Mouse (Mus musculus): ENCODE results near the gene Rhbdf2.

The Rhbdf2 gene

DNA sequence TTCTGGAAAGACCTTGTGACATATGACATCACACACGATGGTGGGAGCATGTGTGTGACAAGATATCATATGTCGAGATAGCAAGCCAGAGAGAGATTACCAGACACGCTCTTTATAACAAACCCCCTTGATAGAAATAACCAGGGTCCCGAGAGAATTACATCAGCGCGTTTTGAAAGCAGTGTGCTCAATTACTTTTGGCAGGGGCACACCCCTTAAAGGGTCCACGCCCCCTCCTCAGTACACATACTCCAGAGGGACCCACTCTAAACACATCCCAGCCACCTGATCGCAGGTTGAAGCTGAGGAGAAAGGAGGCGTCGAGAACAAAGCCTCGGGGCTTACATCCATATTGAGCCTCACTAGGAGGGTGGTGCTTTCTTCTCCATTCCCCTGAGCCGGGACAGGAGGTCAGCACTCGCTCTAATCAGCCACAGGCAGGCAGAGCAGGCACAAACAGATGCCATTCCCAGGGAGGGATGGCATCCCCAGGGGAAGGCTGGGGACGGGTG lies 37.7 kb downstream of the Rhbdf2 start:
- no peak for DNase-seq (ENCODE audit: low spot score)

DNA sequence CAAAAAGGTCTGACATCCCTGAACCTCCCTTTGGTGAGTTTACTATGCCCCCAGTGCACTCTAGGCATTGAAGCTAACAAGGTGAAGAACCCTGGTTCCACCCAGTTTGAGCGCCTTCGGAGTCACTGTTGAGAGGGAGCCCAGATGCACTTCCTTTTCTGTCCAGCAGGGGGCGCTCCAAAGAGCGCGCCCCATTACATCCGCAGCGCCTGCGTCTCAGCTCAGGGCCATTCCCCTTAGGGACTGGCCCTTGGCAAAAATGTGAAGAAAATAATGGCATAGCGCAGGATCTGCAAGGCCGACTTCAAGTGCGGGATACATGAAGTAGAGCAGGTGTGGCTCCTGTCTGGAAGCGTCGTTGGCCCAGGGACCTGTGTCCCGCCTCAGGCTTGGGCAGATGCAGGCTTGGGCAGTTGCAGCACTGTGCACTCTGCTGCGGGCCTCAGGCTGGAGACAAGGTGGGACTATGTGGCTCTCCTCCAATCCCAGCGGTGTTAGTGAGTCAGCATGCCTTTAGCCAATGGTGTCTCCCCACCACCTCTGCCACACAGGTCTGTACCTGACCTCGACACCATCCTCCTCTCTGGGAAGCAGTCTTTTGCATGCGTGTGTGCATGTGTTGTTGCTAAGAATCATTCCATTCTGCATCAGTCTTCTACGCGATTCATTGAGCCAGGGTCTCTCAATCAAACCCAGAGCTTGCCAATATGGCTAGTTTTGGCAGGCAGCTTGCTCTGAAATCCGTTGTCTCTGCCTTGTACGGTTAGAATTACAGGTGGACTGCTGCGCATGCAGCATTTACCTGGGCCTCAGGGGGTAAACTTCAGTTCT lies 39.8 kb downstream of the Rhbdf2 start:
- DNase-seq (ENCODE audit: low spot score): peak; percentile 48

DNA sequence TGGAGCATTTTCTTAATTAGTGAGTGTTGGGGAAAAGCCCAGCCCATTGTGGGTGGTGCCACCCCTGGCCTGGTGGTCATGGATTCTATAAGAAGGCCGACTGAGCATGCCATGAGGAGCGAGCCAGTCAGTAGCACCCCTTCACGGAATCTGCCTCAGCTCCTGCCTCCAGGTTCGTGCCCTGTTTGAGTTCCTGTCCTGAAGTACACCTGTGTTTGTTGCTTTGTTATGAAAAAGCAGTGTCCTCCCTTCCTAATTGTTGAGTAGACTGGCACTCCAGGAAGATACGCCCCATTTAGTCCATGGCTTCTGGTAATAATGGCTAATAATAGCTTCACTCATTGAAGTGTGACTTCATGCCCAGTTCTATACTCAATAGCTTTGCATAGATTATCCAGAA lies 40.5 kb downstream of the Rhbdf2 start, which contains the start of gene Aanat:
Gene Aanat (plus strand): TSS at position 123 of the 400 bp plus-strand sequence.
- no peak for DNase-seq (ENCODE audit: low spot score)

DNA sequence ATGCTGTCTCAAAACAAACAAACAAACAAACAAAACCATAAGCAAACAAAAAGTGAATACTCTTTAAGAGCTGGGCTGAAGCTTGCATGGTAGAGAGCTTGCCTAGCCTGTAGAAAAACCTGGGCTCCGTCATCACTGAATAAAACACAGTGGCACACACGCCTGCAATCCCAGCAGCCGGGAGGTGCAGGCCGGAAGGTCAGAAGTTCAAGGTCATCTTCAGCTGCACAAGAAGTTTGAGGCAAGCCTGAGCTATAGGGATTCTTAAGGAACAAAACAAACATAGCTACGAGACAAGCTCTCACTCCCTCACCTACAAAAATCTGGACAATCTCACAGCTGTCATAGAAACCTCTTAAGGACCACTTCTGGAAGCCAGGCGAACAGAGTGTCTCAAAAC lies 41.1 kb downstream of the Rhbdf2 start:
- DNase-seq (ENCODE audit: low spot score): no peak

DNA sequence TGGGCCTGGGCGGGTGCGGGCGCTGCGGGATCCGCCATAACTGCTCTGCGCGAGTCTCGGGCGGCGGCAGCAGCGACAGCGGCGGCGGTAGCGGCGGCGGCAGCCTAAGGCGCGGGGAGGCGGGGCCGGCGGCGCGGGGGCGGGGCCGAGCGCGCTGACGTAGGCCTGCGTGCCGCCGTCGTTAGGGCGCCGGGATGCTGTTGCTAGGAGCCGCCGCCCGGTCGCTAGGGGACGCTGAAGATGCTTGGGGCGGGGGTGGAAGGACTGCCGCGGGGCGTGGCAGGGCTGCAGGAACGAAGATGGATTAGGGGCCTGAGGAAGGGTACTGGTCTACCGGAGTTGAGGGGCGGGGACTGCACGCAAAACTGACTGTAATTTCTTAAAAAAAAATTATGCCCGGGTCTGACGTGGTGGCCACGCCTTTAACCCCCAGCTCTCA lies 45.4 kb downstream of the Rhbdf2 start, which contains the start of gene Ube2o:
Gene Ube2o (minus strand): TSS at position 72 of the 439 bp plus-strand sequence.
- peak; percentile 84 for DNase-seq (ENCODE audit: low spot score)

GRCm38 (mm10) chr11:116580711-116581375 lies 46.0 kb downstream of the Rhbdf2 start:
- DNase-seq (ENCODE audit: low spot score): peak; percentile 43

DNA sequence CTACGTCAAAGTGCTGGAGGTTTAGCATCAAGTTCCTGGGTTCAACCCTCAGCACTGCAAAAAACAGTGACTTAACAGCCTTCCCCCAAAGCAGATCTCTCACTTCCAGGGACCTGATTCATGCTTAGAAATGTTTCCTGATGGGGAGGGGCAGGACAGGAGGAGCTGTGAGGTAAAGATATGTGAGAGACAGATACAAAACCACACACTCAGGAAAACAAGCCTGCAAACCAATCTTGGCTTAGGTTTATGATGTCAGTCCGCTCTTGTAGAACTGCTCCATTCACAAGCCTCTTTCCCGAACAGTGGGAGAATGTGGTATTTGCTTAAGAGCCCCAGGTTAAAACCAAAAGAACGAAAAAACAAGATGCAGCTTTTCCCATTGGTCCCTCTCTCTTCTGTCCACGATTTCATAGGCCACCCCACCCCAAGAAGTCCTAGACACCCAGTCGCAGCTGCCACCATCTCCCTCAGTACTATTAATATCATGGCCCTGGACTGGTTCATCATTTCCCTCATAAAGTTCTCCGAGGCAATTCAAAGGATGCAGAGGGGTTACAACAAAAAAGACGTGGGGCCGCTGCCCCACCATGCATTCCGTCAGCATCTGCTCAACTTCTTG lies 46.7 kb downstream of the Rhbdf2 start:
- DNase-seq (ENCODE audit: low spot score): no peak

GRCm38 (mm10) chr11:116579280-116579679 lies 47.5 kb downstream of the Rhbdf2 start:
- DNase-seq (ENCODE audit: low spot score): peak; percentile 83

- no peak for DNase-seq (ENCODE audit: low spot score)
These were observed 51.4 kb downstream of the Rhbdf2 start for GRCm38 (mm10) chr11:116575396-116575795.

- DNase-seq (ENCODE audit: low spot score): no peak
These were observed 51.8 kb downstream of the Rhbdf2 start for GRCm38 (mm10) chr11:116574982-116575381.

DNA sequence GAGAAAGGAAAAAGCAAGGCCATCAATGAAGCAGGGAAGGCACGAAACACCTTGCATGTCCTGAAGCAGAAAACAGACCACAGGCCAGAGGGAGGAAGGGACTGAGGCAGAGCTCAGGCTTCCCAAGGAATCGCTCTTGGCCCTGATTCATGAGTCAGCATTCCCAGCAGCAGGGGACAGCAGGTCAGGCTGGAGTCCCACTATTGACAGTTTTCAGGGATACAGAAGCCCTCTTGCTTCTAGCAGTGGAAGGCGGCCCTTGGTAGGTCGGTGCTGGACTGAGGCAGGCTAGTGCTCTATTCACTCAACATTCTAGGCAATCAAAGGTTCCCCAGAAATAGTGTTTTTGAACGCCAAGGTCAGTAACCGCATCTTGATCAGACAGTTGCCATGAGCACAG lies 52.3 kb downstream of the Rhbdf2 start:
- peak; percentile 39 for DNase-seq (ENCODE audit: low spot score)

DNA sequence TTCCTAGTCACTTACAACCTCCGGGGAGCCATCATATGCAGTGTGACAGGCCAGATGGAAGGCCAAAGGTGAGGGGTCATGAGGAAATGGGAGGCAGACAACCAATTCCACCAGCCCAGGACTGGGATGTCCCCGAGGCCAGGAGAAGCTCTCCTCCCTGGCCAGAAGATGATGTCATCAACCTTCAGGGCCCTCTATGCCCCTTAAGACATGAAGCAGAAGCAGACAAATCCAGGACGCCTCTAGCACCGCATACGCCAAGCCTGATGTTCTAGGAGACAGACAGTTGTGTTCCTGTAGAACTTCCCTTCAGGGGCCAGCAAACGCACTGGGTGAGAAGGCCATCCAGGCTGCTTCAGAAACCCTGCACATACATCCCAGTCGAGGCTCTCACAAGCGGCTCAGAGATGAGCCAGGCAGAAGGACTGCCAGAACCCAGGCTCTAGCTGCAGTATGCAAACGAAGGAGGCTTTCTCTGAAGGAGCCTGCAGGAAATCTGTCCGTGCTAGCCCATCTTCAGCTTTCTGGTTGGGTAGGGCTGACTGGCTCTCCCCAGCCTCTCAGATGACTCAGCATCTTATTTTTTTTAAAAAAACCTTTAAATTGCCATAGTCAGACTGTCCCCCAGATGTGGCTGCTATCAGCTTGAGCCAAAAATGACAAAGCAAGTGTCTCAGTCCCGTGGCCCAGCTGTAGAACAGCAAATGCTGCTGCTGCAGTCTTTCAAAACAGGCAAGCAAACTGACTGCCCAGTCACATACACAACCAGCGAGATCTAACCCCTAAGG lies 53.9 kb downstream of the Rhbdf2 start:
- DNase-seq (ENCODE audit: low spot score): peak; percentile 51

GRCm38 (mm10) chr11:116571767-116572679 lies 54.8 kb downstream of the Rhbdf2 start:
- DNase-seq (ENCODE audit: low spot score): peak; percentile 36

GRCm38 (mm10) chr11:116570821-116571220 lies 56.0 kb downstream of the Rhbdf2 start:
- no peak for DNase-seq (ENCODE audit: low spot score)

- no peak for DNase-seq (ENCODE audit: low spot score)
These were observed 59.3 kb downstream of the Rhbdf2 start for GRCm38 (mm10) chr11:116567531-116567930.

DNA sequence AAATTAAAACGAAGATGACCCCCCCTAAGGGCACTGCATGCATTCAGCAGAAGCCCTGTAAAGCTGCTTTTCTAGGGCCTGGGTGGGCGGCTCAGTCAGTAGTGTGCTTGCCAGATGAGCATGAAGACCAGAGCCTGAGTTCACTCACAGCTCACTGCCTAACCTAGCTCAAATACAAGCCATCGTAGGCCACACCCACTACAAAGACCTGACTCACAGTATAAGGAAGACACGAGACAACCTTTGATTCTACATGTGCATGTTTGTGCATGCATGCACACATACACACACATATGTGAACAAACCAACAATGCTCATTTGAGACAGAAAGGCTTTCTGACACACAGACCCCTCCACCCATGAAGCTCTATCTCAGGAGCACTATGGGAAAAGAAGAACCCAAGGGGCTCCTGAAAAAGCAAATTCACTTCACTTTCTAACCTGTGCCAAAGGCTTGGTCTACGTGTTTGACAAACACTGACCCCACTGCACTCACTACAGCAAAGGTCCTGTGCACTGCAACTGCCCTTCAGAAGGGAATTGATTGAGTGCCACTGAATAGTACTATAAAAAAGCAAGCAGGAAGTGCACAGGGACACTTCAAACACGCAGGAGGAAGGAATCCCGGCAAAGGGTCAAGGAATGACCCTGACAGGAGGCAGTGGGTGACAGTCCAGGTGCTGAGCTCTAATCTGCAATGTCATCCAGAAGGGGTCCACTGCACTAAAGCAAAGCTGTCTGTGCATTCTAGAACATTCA lies 61.4 kb downstream of the Rhbdf2 start:
- DNase-seq (ENCODE audit: low spot score): no peak

GRCm38 (mm10) chr11:116556308-116556707 lies 70.5 kb downstream of the Rhbdf2 start:
- DNase-seq (ENCODE audit: low spot score): no peak

- no peak for DNase-seq (ENCODE audit: low spot score)
These were observed 71.2 kb downstream of the Rhbdf2 start for GRCm38 (mm10) chr11:116555572-116555971.

GRCm38 (mm10) chr11:116554171-116554878 lies 72.5 kb downstream of the Rhbdf2 start:
- peak; percentile 59 for DNase-seq (ENCODE audit: low spot score)

Measured in adipocyte (in vitro differentiated cells).